Mouse (Mus musculus) small intestine, adult 2 months (tissue): ENCODE data around the gene Gbe1.

Experiments used
- CTCF ChIP-seq: fragments of 200-500 bp; IDR thresholded peaks from 2 replicates; pipeline ENCODE4 v1.5.1; 2012; ENCODE audit warnings: low read depth, mild to moderate bottlenecking, control low read depth, inconsistent platforms, low read length, moderate library complexity, mixed read lengths; ENCODE audit not compliant: insufficient replicate concordance, insufficient read length; ENCODE audit errors: extremely low read depth
- POLR2A ChIP-seq: fragments of 200-500 bp; IDR thresholded peaks from 2 replicates; pipeline ENCODE4 v1.6.1; 2012; ENCODE audit warnings: low read depth, mild to moderate bottlenecking, control low read depth, inconsistent platforms, low read length, moderate library complexity

GRCm38 (mm10) chr16:70358326-70358725, 44.6 kb downstream of the Gbe1 start:
- no peak for TF ChIP-seq CTCF
- no peak for TF ChIP-seq POLR2A
